Comparison of ENCODE assay signal across 10 mouse cellular contexts in the genomic region with DNA sequence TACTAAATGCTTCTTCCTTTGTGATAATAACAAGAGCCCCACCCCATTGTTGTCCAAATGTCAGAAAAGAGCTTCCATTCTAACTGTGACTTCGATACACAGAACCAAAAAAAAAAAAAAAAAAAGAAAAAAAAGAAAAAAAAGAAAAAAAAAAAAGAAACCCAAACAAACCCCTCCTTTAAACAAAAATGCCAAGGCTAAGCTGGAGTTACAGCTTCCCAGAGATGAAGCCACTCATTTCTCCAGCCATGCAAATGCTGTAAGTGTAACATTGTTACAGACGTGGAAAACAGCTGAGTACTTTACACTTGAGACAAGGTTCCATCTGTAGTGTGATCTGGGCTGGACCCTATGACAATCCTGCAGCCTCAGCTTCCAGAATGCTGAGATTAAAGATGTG. TPM values are rescaled to one million over a fixed set of nuclear protein-coding genes. Genes with fewer than 3 reads are reported as not detected.
DNase-seq lines count a peak whose midpoint lies in the region; ATAC-seq and TF ChIP-seq lines count a peak whose summit lies in the region.
"Had no signal": no experiment of that assay in that cellular context is flagged by ENCODE, and none has a peak within 500 bp of the region (broad histone marks: within the 10 kb centered on the region; RNA-seq: fewer than 3 reads in every experiment).

No protein-coding gene starts in this region.

- no peak for TF ChIP-seq POLR2A in heart, adult 2 months (IDR thresholded peaks at IDR 0.05; ENCODE audit: insufficient read depth, low read depth, low read length)
- no peak for TF ChIP-seq POLR2A in bone marrow macrophage, adult 2 months (IDR thresholded peaks at IDR 0.05; ENCODE audit: borderline replicate concordance, low read depth, low read length)

- intact Hi-C loops in heart, adult 2 months (cut with DNase I): no loop called here

- WGBS in heart, embryonic 15.5 days: 19% methylated on average over 2 of the region's 2 CpGs
- 22% methylated on average over 2 of the region's 2 CpGs for WGBS in heart, adult 2 months
- WGBS in hindbrain, embryonic 16.5 days: 33% methylated on average over 2 of the region's 2 CpGs
- 28% methylated on average over 2 of the region's 2 CpGs for WGBS in midbrain, embryonic 13.5 days

- H3K9ac ChIP-seq in heart, embryonic 15.5 days: peak overlapping the region; percentile 58
- no peak overlapping the region for H3K9ac ChIP-seq in heart, adult 2 months (ENCODE audit: low read depth, low read length)
- peak overlapping the region; percentile 58 for H3K9ac ChIP-seq in hindbrain, embryonic 16.5 days (ENCODE audit: low read depth, low read length)
- H3K9ac ChIP-seq in midbrain, embryonic 13.5 days (replicated peaks): peak overlapping the region; percentile 66

- H3K9me3 ChIP-seq in heart, embryonic 15.5 days (replicated peaks): no peaks in the 10 kb centered on the region
- no peaks in the 10 kb centered on the region for H3K9me3 ChIP-seq in hindbrain, embryonic 16.5 days (ENCODE audit: control insufficient read depth, low read length)
- H3K9me3 ChIP-seq in midbrain, embryonic 13.5 days: no peaks in the 10 kb centered on the region

- peak overlapping the region; percentile 71 for H3K4me2 ChIP-seq in heart, embryonic 15.5 days
- H3K4me2 ChIP-seq in hindbrain, embryonic 16.5 days (ENCODE audit: low read length): peak overlapping the region; percentile 99
- peak overlapping the region; percentile 88 for H3K4me2 ChIP-seq in midbrain, embryonic 13.5 days (replicated peaks)

- peaks cover 28% of the 10 kb centered on the region for H3K36me3 ChIP-seq in heart, embryonic 15.5 days
- H3K36me3 ChIP-seq in heart, adult 2 months (ENCODE audit: control insufficient read depth, insufficient read depth, low read length): no peaks in the 10 kb centered on the region
- peaks cover 7% of the 10 kb centered on the region for H3K36me3 ChIP-seq in hindbrain, embryonic 16.5 days (ENCODE audit: control insufficient read depth, insufficient read depth, low read length)
- H3K36me3 ChIP-seq in midbrain, embryonic 13.5 days: peaks cover 23% of the 10 kb centered on the region

- no peak for ATAC-seq in heart, embryonic 15.5 days (replicated peaks; ENCODE audit: insufficient number of reproducible peaks, insufficient read depth, low FRiP score, low read depth)
- ATAC-seq in hindbrain, embryonic 16.5 days: no peak
- no peak for ATAC-seq in midbrain, embryonic 13.5 days
- ATAC-seq in inflammation-experienced regulatory T-cells, adult 6 months: no peak

- H3K79me2 ChIP-seq in heart, adult 2 months (replicated peaks; ENCODE audit: control insufficient read depth, insufficient read depth, low read length): peaks cover 2% of the 10 kb centered on the region; the same call in 1 of the 2 replicates

- TF ChIP-seq CTCF in heart, adult 2 months (IDR thresholded peaks at IDR 0.05): no peak
- no peak for TF ChIP-seq CTCF in bone marrow macrophage, adult 2 months (IDR thresholded peaks at IDR 0.05; ENCODE audit: low read depth, low read length)

- TF ChIP-seq EP300 in heart, adult 2 months (IDR thresholded peaks at IDR 0.05; ENCODE audit: insufficient read depth, low read depth, low read length): no peak

- DNase-seq in heart, adult 2 months: no peak
- DNase-seq in lung, postnatal 25 days (ENCODE audit: low spot score): no peak
- DNase-seq in urinary bladder, postnatal 10 days (ENCODE audit: low spot score): no peak
- DNase-seq: heart, postnatal 14 days; thymus, postnatal 14 days had no signal

- H3K27ac ChIP-seq in heart, embryonic 15.5 days: peak overlapping the region; percentile 99
- H3K27ac ChIP-seq in heart, adult 2 months: no peak overlapping the region
- peak overlapping the region; percentile 36; the same call in 1 of the 2 replicates for H3K27ac ChIP-seq in bone marrow macrophage, adult 2 months (ENCODE audit: insufficient read depth, low read depth, low read length)
- H3K27ac ChIP-seq in hindbrain, embryonic 16.5 days (ENCODE audit: low read depth, low read length): no peak overlapping the region
- peak overlapping the region; percentile 74 for H3K27ac ChIP-seq in midbrain, embryonic 13.5 days

- no peaks in the 10 kb centered on the region for H3K27me3 ChIP-seq in heart, embryonic 15.5 days
- no peaks in the 10 kb centered on the region for H3K27me3 ChIP-seq in heart, adult 2 months (ENCODE audit: control insufficient read depth, insufficient read depth, low read length)
- H3K27me3 ChIP-seq in hindbrain, embryonic 16.5 days (replicated peaks; ENCODE audit: control insufficient read depth, insufficient read depth, low read length): no peaks in the 10 kb centered on the region
- H3K27me3 ChIP-seq in midbrain, embryonic 13.5 days: no peaks in the 10 kb centered on the region

- peaks cover 32% of the 10 kb centered on the region for H3K4me1 ChIP-seq in heart, embryonic 15.5 days (replicated peaks)
- H3K4me1 ChIP-seq in heart, adult 2 months (ENCODE audit: control insufficient read depth, insufficient read depth, low read length): peaks cover 8% of the 10 kb centered on the region
- H3K4me1 ChIP-seq in bone marrow macrophage, adult 2 months (ENCODE audit: control insufficient read depth, insufficient read depth, low read length): peaks cover 27% of the 10 kb centered on the region
- H3K4me1 ChIP-seq in hindbrain, embryonic 16.5 days (ENCODE audit: control insufficient read depth, insufficient read depth, low read depth, low read length): peaks cover 27% of the 10 kb centered on the region
- H3K4me1 ChIP-seq in midbrain, embryonic 13.5 days (replicated peaks): peaks cover 51% of the 10 kb centered on the region

- H3K4me3 ChIP-seq in heart, embryonic 15.5 days: peak overlapping the region; percentile 70
- no peak overlapping the region for H3K4me3 ChIP-seq in heart, adult 2 months
- peak overlapping the region; percentile 90 for H3K4me3 ChIP-seq in bone marrow macrophage, adult 2 months (ENCODE audit: insufficient read depth, low read length)
- H3K4me3 ChIP-seq in hindbrain, embryonic 16.5 days (ENCODE audit: low read length): peak overlapping the region; percentile 63
- peak overlapping the region; percentile 57 for H3K4me3 ChIP-seq in midbrain, embryonic 13.5 days (replicated peaks)

RNA-seq across cellular contexts. Expression of gene Cks1b, which starts 1.1 kb away (rescaled TPM):
- 266 and 291 TPM in 2 replicates for polyA plus RNA-seq in heart, embryonic 15.5 days (2015; fragmentation: Nextera tagmentation; extraction: Ambion mirVana)
- 1 to 10 TPM; 3.3 to 3.5 TPM for total RNA-seq in heart, adult 2 months (2021)
- polyA plus RNA-seq in heart, adult 2 months (2012; rRNA removed): 9.0 and 10.7 TPM in 2 replicates
- polyA plus RNA-seq in bone marrow macrophage, adult 2 months (2012; ENCODE audit: insufficient read depth, insufficient read length, missing spikeins): 46.6 and 55.2 TPM in 2 replicates
- 87.9 and 91.5 TPM in 2 replicates for polyA plus RNA-seq in hindbrain, embryonic 16.5 days (2015; fragmentation: Nextera tagmentation; extraction: Ambion mirVana)
- 176 and 177 TPM in 2 replicates for polyA plus RNA-seq in midbrain, embryonic 13.5 days (2015; fragmentation: Nextera tagmentation; extraction: Ambion mirVana)
- 100 to 1,000 TPM in 1 of 3 experiments, 10 to 100 TPM in 2; 23.3 to 176 (median 34.8) TPM for polyA plus RNA-seq in inflammation-experienced regulatory T-cells, adult 6 months (2017; shearing (Covaris generic))

RNA-seq across cellular contexts. Expression of gene Shc1, which starts 1.1 kb away (rescaled TPM):
- polyA plus RNA-seq in heart, embryonic 15.5 days (2015; fragmentation: Nextera tagmentation; extraction: Ambion mirVana): 60.6 and 79.9 TPM in 2 replicates
- 10 to 100 TPM; 31.6 to 32.0 TPM for total RNA-seq in heart, adult 2 months (2021)
- 32.4 and 50.5 TPM in 2 replicates for polyA plus RNA-seq in heart, adult 2 months (2012; rRNA removed)
- polyA plus RNA-seq in bone marrow macrophage, adult 2 months (2012; ENCODE audit: insufficient read depth, insufficient read length, missing spikeins): 56.0 and 56.8 TPM in 2 replicates
- 16.9 and 23.8 TPM in 2 replicates for polyA plus RNA-seq in hindbrain, embryonic 16.5 days (2015; fragmentation: Nextera tagmentation; extraction: Ambion mirVana)
- polyA plus RNA-seq in midbrain, embryonic 13.5 days (2015; fragmentation: Nextera tagmentation; extraction: Ambion mirVana): 17.3 and 17.8 TPM in 2 replicates
- 10 to 100 TPM; 31.2 to 34.1 (median 33.7) TPM for polyA plus RNA-seq in inflammation-experienced regulatory T-cells, adult 6 months (2017; shearing (Covaris generic))

RNA-seq across cellular contexts. Expression of gene Flad1, which starts 5.5 kb away (rescaled TPM):
- polyA plus RNA-seq in heart, embryonic 15.5 days (2015; fragmentation: Nextera tagmentation; extraction: Ambion mirVana): 34.0 and 35.1 TPM in 2 replicates
- 10 to 100 TPM; 56.1 to 59.7 TPM for total RNA-seq in heart, adult 2 months (2021)
- 81.3 and 89.8 TPM in 2 replicates for polyA plus RNA-seq in heart, adult 2 months (2012; rRNA removed)
- polyA plus RNA-seq in bone marrow macrophage, adult 2 months (2012; ENCODE audit: insufficient read depth, insufficient read length, missing spikeins): 17.7 and 20.5 TPM in 2 replicates
- polyA plus RNA-seq in hindbrain, embryonic 16.5 days (2015; fragmentation: Nextera tagmentation; extraction: Ambion mirVana): 34.7 and 36.6 TPM in 2 replicates
- polyA plus RNA-seq in midbrain, embryonic 13.5 days (2015; fragmentation: Nextera tagmentation; extraction: Ambion mirVana): 37.2 and 37.8 TPM in 2 replicates
- polyA plus RNA-seq in inflammation-experienced regulatory T-cells, adult 6 months (2017; shearing (Covaris generic)): 10 to 100 TPM; 43.1 to 63.7 (median 57.5) TPM

RNA-seq across cellular contexts. Expression of gene Pygo2, which starts 12.9 kb away (rescaled TPM):
- 21.1 and 28.1 TPM in 2 replicates for polyA plus RNA-seq in heart, embryonic 15.5 days (2015; fragmentation: Nextera tagmentation; extraction: Ambion mirVana)
- 10 to 100 TPM; 12.5 to 15.3 TPM for total RNA-seq in heart, adult 2 months (2021)
- polyA plus RNA-seq in heart, adult 2 months (2012; rRNA removed): 14.4 and 17.3 TPM in 2 replicates
- polyA plus RNA-seq in bone marrow macrophage, adult 2 months (2012; ENCODE audit: insufficient read depth, insufficient read length, missing spikeins): 25.3 and 28.0 TPM in 2 replicates
- 34.1 and 45.6 TPM in 2 replicates for polyA plus RNA-seq in hindbrain, embryonic 16.5 days (2015; fragmentation: Nextera tagmentation; extraction: Ambion mirVana)
- polyA plus RNA-seq in midbrain, embryonic 13.5 days (2015; fragmentation: Nextera tagmentation; extraction: Ambion mirVana): 37.4 and 43.4 TPM in 2 replicates
- 1 to 10 TPM; 9.0 to 9.6 (median 9.5) TPM for polyA plus RNA-seq in inflammation-experienced regulatory T-cells, adult 6 months (2017; shearing (Covaris generic))

RNA-seq across cellular contexts. Expression of gene Lenep, which starts 14.5 kb away (rescaled TPM):
- 1.7 TPM in 1 of 2 replicates, not detected in the other for polyA plus RNA-seq in heart, embryonic 15.5 days (2015; fragmentation: Nextera tagmentation; extraction: Ambion mirVana)
- total RNA-seq in heart, adult 2 months (2021): not detected
- 2.1 and 5.4 TPM in 2 replicates for polyA plus RNA-seq in heart, adult 2 months (2012; rRNA removed)
- polyA plus RNA-seq in bone marrow macrophage, adult 2 months (2012; ENCODE audit: insufficient read depth, insufficient read length, missing spikeins): not detected in 2 replicates
- 0.60 TPM in 1 of 2 replicates, not detected in the other for polyA plus RNA-seq in hindbrain, embryonic 16.5 days (2015; fragmentation: Nextera tagmentation; extraction: Ambion mirVana)
- polyA plus RNA-seq in midbrain, embryonic 13.5 days (2015; fragmentation: Nextera tagmentation; extraction: Ambion mirVana): 1.5 TPM in 1 of 2 replicates, not detected in the other
- polyA plus RNA-seq in inflammation-experienced regulatory T-cells, adult 6 months (2017; shearing (Covaris generic)): under 1 TPM in 1 of 3 experiments, not detected in 2; 0.38 TPM

Comparison
In these comparisons a context has a peak if more than half of its experiments do, and no peak if none do; other contexts are left out.
1. H3K27ac ChIP-seq: peak in heart, embryonic 15.5 days (single experiment), bone marrow macrophage, adult 2 months (single experiment) and midbrain, embryonic 13.5 days (single experiment); none in heart, adult 2 months (single experiment) and hindbrain, embryonic 16.5 days (single experiment).
2. Peak in every context shown above with its lines, with median percentiles within 50 percentile points of each other: H3K4me2 ChIP-seq.